Comparison of ENCODE assay signal across 13 mouse cellular contexts in genomic region chr12:35957235-35957634, GRCm38 (mm10). TPM values are rescaled to one million over a fixed set of nuclear protein-coding genes. Genes with fewer than 3 reads are reported as not detected.
DNase-seq lines count a peak whose midpoint lies in the region; ATAC-seq and TF ChIP-seq lines count a peak whose summit lies in the region.
"Had no signal": no experiment of that assay in that cellular context is flagged by ENCODE, and none has a peak within 500 bp of the region (broad histone marks: within the 10 kb centered on the region; RNA-seq: fewer than 3 reads in every experiment).

No protein-coding gene starts in this region.

- 83% methylated on average over 2 of the region's 2 CpGs for WGBS in forebrain, embryonic 14.5 days
- 86% methylated on average over 2 of the region's 2 CpGs for WGBS in forebrain, embryonic 12.5 days
- WGBS in lung, postnatal 0 days, result 70% methylated on average over 2 of the region's 2 CpGs

- DNase-seq in forebrain, embryonic 14.5 days (ENCODE audit: low spot score), result peak; percentile 26
- peak; percentile 32 for DNase-seq in lung, postnatal 0 days (ENCODE audit: low spot score)
- DNase-seq in lung, adult 18-20 months, result no peak
- peak; percentile 13 for DNase-seq in T-cell, adult 2 months (ENCODE audit: low spot score)
- DNase-seq in right cerebral cortex, postnatal 36 days (ENCODE audit: low spot score in 2 of 2), result no peak
- DNase-seq in spleen, postnatal 10 days (ENCODE audit: low spot score in 2 of 2), result no peak

- peak; percentile 63 for TF ChIP-seq CTCF in lung, postnatal 0 days (IDR thresholded peaks at IDR 0.05)

- H3K36me3 ChIP-seq in forebrain, embryonic 14.5 days (ENCODE audit: control insufficient read depth, insufficient read depth, low read length), result no peaks in the 10 kb centered on the region
- H3K36me3 ChIP-seq in forebrain, embryonic 12.5 days (replicated peaks), result no peaks in the 10 kb centered on the region
- H3K36me3 ChIP-seq in lung, postnatal 0 days (ENCODE audit: insufficient read depth, low read length), result no peaks in the 10 kb centered on the region
- H3K36me3 ChIP-seq: forebrain, embryonic 10.5 days had no signal

- H3K27ac ChIP-seq in forebrain, embryonic 14.5 days (ENCODE audit: low read depth, low read length), result no peak overlapping the region
- no peak overlapping the region for H3K27ac ChIP-seq in forebrain, embryonic 12.5 days
- H3K27ac ChIP-seq in lung, postnatal 0 days (ENCODE audit: low read length), result no peak overlapping the region
- H3K27ac ChIP-seq: forebrain, embryonic 10.5 days had no signal

- no peak overlapping the region for H3K9ac ChIP-seq in forebrain, embryonic 14.5 days (ENCODE audit: low read length)
- H3K9ac ChIP-seq in forebrain, embryonic 12.5 days, result no peak overlapping the region
- no peak overlapping the region for H3K9ac ChIP-seq in lung, postnatal 0 days (replicated peaks; ENCODE audit: low read depth)

- H3K4me1 ChIP-seq in forebrain, embryonic 14.5 days (ENCODE audit: control insufficient read depth, insufficient read depth, low read length), result no peaks in the 10 kb centered on the region
- no peaks in the 10 kb centered on the region for H3K4me1 ChIP-seq in forebrain, embryonic 12.5 days
- H3K4me1 ChIP-seq in lung, postnatal 0 days (ENCODE audit: insufficient read depth, low read depth, low read length), result no peaks in the 10 kb centered on the region
- H3K4me1 ChIP-seq: forebrain, embryonic 10.5 days had no signal

- TF ChIP-seq EP300 in lung, postnatal 0 days (IDR thresholded peaks at IDR 0.05), result no peak

- H3K4me3 ChIP-seq in forebrain, embryonic 14.5 days (ENCODE audit: low read depth, low read length), result no peak overlapping the region
- H3K4me3 ChIP-seq in forebrain, embryonic 12.5 days (replicated peaks), result no peak overlapping the region
- no peak overlapping the region for H3K4me3 ChIP-seq in lung, postnatal 0 days (ENCODE audit: low read depth, low read length)
- H3K4me3 ChIP-seq: forebrain, embryonic 10.5 days; myocyte had no signal

- no peaks in the 10 kb centered on the region for H3K9me3 ChIP-seq in forebrain, embryonic 14.5 days (replicated peaks; ENCODE audit: control insufficient read depth, low read length)
- no peaks in the 10 kb centered on the region for H3K9me3 ChIP-seq in forebrain, embryonic 12.5 days
- H3K9me3 ChIP-seq in lung, postnatal 0 days (ENCODE audit: low read length), result no peaks in the 10 kb centered on the region
- H3K9me3 ChIP-seq: forebrain, embryonic 10.5 days had no signal

- ATAC-seq in forebrain, embryonic 14.5 days, result no peak
- no peak for ATAC-seq in forebrain, embryonic 12.5 days (ENCODE audit: low FRiP score)
- no peak for ATAC-seq in lung, postnatal 0 days
- 0 out of 2 replicates have a peak, but pooled peaks have one; percentile 26 for ATAC-seq in neutrophil, adult 5-6 weeks (ENCODE audit: extremely low read depth, insufficient number of reproducible peaks, low FRiP score, poor library complexity, severe bottlenecking)

- H3K27me3 ChIP-seq in forebrain, embryonic 14.5 days (replicated peaks; ENCODE audit: control insufficient read depth, insufficient read depth, low read length), result no peaks in the 10 kb centered on the region
- no peaks in the 10 kb centered on the region for H3K27me3 ChIP-seq in forebrain, embryonic 12.5 days
- no peaks in the 10 kb centered on the region for H3K27me3 ChIP-seq in lung, postnatal 0 days (replicated peaks; ENCODE audit: insufficient read depth, low read length)

- H3K4me2 ChIP-seq in forebrain, embryonic 14.5 days (ENCODE audit: low read length), result no peak overlapping the region
- no peak overlapping the region for H3K4me2 ChIP-seq in forebrain, embryonic 12.5 days
- no peak overlapping the region for H3K4me2 ChIP-seq in lung, postnatal 0 days (replicated peaks; ENCODE audit: low read depth, low read length)

RNA-seq across cellular contexts. Expression of gene Agr3, which starts 31.8 kb away (rescaled TPM):
- not detected in 2 replicates for polyA plus RNA-seq in forebrain, embryonic 14.5 days (2014; fragmentation: Nextera tagmentation; extraction: Ambion mirVana)
- polyA plus RNA-seq in forebrain, embryonic 12.5 days (2016; fragmentation: Nextera tagmentation; extraction: Ambion mirVana), result 0.33 and 0.51 TPM in 2 replicates
- 5.7 and 6.9 TPM in 2 replicates for polyA plus RNA-seq in lung, postnatal 0 days (2015; fragmentation: Nextera tagmentation; extraction: Ambion mirVana)
- total RNA-seq in neutrophil, adult 5-6 weeks (2017), result not detected in 2 replicates
- total RNA-seq: heart, postnatal 10 days; layer of hippocampus, adult 18-20 months had no signal
- polyA plus RNA-seq: forebrain, embryonic 10.5 days; limb, embryonic 14.5 days; myocyte had no signal

RNA-seq across cellular contexts. Expression of gene Agr2, which starts 35.5 kb away (rescaled TPM):
- not detected in 2 replicates for polyA plus RNA-seq in forebrain, embryonic 14.5 days (2014; fragmentation: Nextera tagmentation; extraction: Ambion mirVana)
- polyA plus RNA-seq in forebrain, embryonic 12.5 days (2016; fragmentation: Nextera tagmentation; extraction: Ambion mirVana), result 0.33 and 0.36 TPM in 2 replicates
- 5.8 and 7.0 TPM in 2 replicates for polyA plus RNA-seq in lung, postnatal 0 days (2015; fragmentation: Nextera tagmentation; extraction: Ambion mirVana)
- not detected in 2 replicates for total RNA-seq in neutrophil, adult 5-6 weeks (2017)
- total RNA-seq: heart, postnatal 10 days; layer of hippocampus, adult 18-20 months had no signal
- polyA plus RNA-seq: forebrain, embryonic 10.5 days; myocyte had no signal

Comparison
In these comparisons a context has a peak if more than half of its experiments do, and no peak if none do; other contexts are left out.
1. DNase-seq: peak in forebrain, embryonic 14.5 days (single experiment), lung, postnatal 0 days (single experiment) and T-cell, adult 2 months (single experiment); none in lung, adult 18-20 months (0 of 2), right cerebral cortex, postnatal 36 days (0 of 2) and spleen, postnatal 10 days (0 of 2).